Mouse (Mus musculus) CD4-positive, CD25-positive, alpha-beta regulatory T cell, adult 4 months (primary cell): ENCODE data around the gene Zfp605. TPM values are rescaled to one million over a fixed set of nuclear protein-coding genes. Genes with fewer than 3 reads are reported as not detected.
"Not testable (repeated sequence)": the region's sequence is repeated elsewhere in the genome, so short reads cannot be mapped to it uniquely, and the experiment has no call there.

Experiments
- ATAC-seq: one replicate; pipeline ENCODE4 v1.8.0; 2017
- polyA plus RNA-seq, 2 experiments: library from polyadenylated mRNA; unstranded; fragments of 100-300 nt; shearing (Covaris generic); gene quantifications; one replicate each; pipeline ENCODE4 v1.2.1; 2017

Gene Zfp605
- polyA plus RNA-seq, result 1 to 10 TPM; 4.0 to 4.5 TPM

DNA sequence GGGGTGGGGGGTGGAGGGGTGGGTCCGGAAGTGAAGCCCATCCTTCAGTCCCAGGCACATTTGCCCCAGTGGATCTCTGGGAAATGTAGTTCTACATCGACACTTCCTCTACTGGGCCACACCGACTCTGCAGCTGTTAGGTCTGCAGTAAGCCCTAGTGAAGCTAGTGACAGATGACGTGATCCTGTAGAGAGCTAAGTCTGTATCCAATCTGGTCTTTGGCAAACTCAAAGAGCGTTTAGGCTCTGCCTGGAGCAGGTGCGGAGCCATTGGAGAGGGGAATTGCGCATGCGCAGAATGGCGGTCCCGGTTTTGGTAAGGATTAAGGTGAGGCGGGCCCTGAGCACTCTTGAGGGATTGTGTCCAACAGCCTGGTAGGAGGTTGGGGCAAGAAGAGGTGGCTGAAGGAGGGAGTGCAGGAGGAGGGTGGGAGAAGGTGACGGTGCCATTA is at the start of gene Zfp605:
Gene Zfp605, plus strand, starts transcription at position 102 of the 451 bp plus-strand sequence.
- peak; percentile 46 for ATAC-seq

DNA sequence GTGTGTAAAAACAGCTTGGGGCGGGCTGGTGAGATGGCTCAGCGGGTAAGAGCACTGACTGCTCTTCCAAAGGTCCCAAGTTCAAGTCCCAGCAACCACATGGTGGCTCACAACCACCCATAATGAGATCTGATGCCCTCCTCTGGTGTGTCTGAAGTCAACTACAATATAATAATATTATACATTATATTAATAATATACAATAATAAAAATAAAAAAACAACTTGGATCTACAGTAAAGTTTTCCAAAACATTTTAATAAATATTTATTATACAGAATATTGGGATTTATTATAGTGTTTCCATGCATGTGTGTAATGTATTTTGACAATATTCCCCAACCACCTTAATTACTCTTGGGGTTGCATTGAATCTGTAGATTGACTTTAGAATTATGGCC is 37.5 kb upstream of the Zfp605 start, which contains the start of gene Gm17655:
Gene Gm17655, minus strand, starts transcription at position 101 of the 400 bp plus-strand sequence.
- not testable (repeated sequence) for ATAC-seq

DNA sequence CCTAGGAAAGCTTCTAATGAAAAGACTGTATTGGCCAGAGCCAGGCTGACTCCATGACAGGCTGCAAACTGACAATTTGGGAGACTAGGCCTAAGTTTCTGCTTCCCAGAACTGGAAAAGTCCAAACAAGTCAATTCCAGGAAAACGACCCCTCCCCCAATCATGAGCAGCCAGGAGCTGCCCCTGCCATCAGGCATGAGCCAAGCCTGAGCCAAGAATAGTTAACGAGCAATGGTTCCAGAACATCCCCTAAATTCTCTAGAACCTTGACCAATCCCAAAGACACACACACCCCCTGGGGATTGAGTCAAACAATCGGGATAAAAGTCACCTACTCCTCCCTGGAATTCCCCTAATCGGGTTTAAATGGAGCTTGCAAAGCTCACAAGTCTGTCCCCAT is 26.9 kb upstream of the Zfp605 start:
- no peak for ATAC-seq

DNA sequence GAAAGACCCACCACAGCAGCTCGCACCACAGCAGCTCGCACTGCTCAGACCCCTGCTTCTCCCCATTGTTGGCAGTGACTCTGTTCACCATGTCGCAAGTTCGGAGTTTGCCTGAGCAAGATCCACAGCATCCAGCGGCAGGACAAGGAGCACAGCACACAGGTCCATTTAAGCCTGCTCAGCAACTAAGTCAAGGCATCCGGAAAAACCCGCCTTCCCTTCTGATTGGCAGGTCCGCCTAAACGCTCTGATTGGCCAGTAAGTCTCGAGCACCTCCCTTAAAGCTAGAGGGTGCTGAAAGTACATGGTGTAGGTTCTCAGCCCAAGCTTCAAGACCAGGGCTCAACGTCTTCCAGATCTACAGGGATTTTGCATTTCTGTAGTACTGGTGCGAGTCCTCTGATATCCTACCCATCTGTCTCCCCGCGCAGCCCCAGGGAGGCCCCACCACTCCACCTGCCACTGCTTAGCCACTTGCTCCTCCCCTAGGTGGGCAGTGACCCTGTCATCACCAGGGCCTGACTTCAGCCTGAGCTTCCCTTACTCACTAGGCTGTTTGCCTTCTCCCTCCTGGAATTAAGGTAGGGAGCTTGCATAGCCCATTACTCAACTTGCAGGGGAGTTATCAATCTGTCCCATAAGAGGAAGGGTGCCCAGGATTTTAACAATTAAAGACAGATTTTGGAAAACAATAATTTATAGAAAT is 23.6 kb upstream of the Zfp605 start:
- no peak for ATAC-seq

DNA sequence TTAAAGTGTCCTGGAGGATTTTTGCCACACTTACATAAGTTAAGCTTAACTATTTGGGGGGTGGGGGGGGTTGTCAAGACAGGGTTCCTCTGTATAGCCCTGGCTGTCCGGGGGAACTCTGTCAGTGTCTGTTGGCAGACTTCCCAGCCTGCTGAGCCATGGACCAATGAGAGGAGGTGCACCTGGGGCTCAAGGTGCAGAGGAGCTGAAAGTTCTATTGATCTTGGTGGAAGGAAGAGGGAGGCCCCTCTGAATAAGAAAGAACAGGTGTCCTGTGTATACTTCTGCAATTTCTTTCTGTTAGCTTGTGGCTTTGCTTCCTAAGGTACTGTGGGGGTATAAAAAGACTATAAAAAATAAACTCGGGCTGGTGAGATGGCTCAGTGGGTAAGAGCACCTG is 18.3 kb upstream of the Zfp605 start:
- ATAC-seq, result no peak

DNA sequence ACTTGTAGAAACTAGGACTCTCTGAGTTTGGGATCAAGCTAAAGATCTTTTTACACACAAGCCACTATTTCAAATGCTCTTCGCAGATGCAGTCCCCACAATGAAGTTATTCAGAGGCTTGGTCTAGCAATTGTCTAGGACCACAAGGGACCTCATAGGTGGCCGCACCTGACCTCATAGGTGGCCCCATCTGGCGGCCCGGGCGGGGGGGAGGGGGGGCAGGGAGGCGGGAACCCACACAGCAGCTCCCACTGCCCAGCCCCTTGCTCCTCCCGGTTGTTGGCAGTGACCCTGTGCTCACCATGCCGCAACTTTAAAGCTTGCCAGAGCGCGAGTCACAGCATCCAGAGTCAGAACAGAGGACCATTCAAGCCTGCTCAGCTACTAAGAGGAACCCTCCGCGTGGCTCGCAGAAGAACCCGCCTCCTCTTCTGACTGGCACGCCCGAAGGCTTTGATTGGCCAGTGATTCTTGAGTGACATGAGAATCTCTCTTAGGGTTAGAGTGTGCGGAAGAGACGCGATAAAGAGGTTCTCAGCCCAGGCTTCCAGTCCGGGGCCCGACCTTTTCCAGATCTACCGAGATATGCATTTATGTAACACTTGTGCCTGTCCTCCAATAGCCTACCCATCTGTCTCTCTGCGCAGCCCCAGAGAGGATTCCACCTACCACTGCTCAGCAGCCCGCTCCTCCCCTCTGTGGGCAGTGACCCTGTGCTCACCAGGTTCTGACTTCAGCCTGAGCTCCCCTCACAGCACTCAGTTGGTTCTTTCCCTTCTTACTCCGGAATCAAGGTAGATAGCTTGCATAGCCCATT is 15.7 kb upstream of the Zfp605 start, which contains the start of gene Gm35315:
Gene Gm35315, minus strand, starts transcription at position 391 of the 817 bp plus-strand sequence.
- ATAC-seq, result peak; percentile 99

DNA sequence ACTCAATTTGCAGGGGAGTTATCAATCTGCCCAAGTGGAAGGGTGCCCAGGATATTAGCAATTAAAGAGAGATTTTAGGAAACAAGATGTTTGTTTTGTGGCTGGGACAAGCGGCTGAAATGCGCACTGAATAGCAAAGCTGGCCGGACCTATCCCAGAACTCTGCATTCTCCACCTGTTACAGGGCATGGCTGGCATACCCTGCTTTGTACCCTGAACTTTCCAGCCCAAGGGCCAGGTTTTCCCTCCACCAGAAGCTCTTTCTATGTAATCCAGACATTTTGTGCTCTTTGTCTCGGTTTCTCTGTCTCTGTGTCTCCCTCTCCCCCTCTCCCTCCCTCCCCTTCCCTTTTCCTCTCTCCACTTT is 15.1 kb upstream of the Zfp605 start:
- peak; percentile 6 for ATAC-seq

DNA sequence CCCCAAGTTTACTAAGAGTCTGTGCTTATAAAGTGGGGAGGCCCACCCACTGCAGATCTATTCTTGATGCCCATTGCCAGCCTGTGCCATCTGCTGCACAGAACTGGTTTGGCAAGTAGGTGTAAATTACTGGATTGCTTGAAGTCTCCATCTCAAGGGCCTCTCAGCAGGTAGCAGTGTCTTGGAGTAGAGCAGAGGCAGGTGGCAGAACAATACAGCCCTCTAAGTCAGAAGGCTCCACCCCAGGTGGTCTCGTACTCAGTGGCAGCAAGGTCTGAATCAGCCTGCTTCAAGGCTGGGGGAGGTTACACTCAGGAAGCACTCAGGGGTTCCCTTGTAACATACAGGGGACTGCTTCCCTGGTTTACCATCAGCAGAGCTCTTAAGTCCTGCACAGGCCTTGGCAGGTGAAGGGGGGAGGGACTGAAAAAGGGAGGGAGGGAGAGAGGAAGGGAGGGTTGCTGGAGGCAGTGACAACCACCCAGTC is 10.9 kb upstream of the Zfp605 start:
- no peak for ATAC-seq

DNA sequence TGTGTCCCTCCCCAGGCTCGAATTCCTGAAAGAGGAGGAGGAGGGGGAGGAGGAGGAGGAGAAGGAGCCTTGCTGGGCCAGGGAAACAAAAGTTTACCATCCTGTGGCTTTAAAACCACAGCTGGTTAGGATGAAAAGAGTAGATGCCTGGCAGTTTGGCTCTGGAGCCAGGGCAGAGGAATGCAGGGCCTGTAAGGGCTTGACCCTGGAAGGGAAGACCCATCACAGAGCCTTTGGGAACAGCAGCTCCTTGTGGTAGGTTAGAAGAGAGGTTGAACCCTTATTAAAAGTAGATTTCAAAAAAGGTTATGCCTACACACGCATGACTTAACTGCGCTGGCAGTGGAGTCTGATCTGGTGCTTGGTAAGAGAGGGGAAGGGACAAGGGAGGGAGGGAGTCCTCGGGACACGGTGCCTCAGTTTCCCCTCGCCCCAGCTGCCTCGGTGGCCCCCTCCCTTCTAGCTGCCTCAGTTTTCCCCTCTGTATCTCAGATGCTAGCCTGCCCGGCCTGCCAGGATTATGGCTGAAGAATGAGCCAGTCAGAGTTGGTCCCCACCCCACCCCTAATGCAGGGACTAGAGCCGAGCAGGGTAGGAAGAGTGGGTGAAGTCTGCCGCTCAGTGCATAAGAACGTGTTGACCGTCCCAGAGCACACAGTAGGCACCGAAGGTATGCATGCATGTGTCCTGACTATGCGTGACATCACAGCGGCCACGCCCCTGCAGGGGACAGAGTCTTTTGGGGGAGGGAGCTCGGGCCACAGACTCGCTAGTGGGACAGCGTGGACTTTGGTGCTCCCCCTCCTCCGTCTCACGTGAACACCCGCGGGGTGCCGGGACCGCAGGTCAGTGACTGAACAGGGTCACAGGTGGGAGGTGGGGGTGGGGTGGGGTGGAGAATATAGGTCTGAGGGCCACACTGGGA is 10.0 kb upstream of the Zfp605 start, which contains the start of gene Plcxd1:
Gene Plcxd1, plus strand, starts transcription at position 314 of the 925 bp plus-strand sequence.
- no peak for ATAC-seq

DNA sequence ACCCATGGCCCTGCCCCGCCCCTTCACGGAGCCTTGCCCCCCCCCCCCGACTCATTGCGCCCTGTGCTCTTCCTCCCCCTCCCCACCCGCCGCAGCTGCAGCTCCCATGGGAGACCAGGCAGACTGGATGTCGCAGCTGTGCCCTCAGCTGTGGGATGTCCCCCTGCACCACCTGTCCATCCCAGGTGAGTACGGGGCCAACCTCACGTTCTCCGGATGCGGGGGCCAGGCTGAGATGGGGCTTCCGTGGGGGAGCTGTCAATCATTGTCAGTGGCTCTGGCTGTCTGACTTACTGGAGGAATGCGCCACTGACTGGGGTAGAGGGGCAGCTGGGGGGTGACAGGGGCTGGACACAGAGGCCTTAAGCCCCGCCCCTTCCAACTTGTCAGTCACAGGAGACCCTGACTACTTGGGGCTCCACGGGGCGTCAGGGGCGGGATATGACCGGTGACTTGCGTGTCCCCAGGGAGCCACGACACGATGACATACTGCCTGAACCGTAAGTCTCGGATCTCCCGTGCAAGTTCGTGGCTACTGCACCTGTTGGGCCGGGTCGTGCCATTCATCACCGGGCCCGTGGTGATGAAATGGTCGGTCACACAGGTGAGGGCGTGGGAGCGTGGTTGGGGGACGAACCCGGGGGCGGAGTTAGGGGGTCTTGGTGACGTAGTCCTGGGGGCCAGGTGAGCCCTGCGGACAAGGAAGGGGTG is 8.8 kb upstream of the Zfp605 start:
- ATAC-seq, result peak; percentile 80

DNA sequence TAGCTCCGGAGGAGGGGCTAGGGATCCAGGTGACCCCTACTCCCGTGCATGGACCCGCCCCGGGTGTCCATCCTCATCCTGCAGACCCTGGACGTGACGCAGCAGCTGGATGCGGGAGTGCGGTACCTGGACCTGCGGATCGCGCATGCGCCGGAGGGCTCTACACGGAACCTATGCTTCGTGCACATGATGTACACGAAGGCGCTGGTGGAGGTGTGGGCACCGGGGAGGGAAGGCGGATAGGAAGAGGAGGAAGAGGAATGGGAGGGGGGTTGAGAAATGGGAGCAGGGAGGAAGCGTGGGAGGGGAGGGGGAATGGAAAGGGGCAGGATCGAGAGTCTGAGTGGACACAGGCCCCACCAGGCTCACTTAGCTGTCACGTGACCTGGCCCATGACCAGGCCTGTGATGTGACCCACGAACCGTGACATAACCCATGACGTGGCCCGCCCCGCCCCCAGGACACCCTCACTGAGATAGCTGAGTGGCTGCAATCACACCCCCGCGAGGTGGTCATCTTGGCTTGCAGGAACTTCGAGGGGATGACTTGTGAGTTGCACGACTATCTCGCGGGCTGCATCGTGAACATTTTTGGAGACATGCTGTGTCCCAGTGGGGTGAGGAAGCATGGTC is 8.1 kb upstream of the Zfp605 start:
- ATAC-seq, result peak; percentile 25

DNA sequence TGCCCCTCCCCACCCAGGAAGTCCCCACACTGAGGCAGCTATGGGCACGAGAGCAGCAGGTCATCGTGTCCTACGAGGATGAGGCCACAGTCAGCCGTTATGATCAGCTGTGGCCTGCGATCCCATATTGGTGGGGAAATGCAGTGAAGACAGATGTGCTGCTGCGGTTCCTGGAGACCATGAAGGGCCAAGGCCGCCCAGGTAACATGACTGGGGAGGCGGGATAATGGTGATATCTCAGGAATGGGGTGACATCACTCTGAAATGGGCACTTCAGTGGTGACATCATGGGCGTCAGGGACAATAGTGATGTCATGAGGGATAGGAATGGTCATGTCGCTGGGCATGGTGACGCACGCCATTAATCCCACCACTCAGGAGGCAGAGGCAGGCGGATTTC is 7.5 kb upstream of the Zfp605 start:
- no peak for ATAC-seq

DNA sequence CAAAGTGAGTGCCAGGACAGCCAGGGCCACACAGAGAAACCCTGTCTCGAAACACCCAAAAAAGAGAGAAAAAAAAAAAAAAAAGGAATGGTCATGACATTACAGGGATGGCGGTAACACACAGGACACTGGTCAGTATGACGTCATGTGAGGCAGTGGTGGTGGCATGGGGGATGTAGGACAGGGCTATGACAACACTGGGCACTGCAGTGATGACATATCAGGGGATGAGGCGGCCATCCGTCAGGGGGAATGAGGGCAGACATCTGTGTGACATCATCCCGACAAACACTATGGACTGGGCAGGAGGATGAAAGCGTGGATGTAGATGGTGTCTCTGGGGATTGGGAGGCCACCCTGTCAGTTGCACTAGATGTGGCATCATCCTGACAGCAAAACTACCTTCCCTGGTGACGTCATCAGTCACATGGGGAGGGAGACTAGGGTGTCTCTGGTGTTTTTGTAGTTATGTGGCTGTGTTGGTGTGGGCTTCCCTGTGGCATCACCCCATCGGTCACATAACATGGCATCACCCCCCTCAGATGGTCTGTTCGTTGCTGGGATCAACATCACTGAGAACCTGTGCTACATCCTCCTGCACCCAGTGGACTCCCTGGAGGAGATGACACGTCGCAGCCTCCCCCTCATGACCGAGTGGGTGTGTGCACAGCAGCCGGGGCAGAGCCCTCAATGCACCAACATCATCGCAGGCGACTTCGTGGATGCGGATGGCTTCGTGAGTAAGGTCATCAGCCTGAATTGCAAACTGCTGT is 6.9 kb upstream of the Zfp605 start:
- ATAC-seq, result no peak

DNA sequence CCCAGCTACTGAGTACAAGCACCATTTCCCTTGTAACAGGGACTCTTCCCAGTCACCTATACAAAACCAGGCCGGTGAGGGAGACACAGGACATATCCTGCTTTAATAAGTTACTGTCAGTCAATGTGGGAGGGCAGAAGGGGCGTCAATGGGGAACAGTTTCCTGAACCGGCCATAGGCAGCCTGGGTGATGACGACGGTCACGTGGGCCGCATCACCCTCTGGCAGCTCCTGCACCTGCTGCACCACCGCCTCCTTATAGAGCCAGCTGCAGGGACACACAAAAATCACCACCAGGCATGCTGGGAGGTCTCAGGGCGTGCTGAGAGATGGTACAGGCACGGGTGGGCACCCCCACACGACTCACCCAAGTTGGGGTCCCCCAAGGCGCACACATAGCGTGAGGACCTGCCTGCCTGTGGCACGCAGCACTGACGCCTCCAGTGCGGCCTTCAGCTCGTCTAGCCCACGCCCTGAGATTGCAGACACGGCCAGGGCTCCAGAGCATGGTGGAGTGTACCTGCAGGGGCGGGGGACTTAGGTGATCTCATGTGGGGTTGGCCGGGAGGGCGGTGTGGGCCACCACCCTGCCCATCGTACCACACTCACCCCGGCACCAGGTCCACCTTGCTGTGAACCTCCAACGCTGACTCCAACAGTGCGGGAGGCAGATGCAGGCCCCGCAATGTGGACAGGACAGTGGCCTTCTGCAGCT is 5.8 kb upstream of the Zfp605 start:
- ATAC-seq, result no peak

DNA sequence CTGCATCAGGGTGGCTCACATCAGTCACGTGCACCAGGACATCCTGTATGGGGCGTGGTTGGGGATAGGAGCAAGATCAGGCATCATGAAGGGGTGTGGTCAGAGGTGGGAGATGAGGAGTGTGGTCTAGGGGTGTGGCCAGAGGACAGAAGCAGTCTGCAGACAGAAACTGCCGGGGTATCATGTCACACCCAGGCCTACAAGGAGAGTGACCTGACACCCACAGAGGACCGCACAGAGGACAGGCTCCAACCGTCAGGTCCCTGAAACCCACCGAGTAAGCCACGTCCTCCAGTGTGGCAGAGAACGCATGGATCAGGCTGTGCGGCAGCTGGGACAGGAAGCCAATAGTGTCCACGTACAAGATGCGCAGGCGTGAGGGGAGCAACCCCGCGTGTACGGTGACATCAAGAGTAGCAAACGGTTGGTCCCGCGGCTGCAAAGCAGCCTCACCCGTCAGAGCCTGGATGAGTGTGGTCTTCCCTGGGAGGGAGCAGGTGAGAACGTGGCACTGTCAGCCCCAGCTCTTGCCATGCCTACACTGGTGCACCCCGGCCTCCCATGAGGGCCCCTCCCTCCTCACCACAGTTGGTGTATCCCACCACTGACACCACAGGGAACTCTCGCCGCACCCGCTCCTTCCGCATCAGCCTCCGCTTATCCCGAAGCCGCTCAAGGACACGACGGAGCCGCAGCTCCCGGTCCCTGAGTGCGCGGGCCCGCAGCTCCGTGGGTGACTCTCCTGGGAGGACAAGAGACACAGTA is 5.1 kb upstream of the Zfp605 start:
- no peak for ATAC-seq

DNA sequence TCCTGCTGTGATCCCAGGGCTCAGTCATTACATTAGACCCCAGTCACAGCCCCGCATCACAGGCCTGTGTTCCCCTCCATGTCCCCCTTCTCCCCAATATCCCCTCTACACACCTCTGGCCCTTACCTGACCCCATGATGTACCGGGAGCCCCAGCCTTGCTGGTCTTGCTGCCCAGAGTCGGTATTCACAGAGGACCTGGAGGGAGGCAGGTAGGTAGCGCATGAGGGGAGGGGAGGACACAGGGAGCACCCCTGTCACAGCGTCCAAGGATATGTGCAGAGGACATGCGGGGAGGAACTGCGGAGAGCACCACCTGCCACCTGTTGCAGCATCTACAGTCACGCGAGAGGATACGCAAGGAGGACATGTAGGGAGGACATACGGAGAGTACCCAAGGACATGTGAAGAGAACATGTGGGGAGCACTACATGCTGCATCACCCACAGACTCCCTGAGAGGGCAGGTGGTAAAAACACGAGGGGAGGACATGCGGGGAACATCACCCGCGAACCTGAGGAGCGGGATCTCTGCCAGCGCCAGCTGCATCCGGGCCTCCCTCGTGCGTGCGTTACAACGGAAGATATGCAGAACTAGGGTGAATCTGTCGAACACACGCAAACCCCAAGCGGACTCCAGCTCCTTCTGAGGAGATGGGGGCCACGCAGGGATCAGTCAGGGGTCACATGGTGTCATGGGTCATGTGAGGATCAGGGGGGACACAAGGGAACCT is 3.6 kb upstream of the Zfp605 start:
- no peak for ATAC-seq

DNA sequence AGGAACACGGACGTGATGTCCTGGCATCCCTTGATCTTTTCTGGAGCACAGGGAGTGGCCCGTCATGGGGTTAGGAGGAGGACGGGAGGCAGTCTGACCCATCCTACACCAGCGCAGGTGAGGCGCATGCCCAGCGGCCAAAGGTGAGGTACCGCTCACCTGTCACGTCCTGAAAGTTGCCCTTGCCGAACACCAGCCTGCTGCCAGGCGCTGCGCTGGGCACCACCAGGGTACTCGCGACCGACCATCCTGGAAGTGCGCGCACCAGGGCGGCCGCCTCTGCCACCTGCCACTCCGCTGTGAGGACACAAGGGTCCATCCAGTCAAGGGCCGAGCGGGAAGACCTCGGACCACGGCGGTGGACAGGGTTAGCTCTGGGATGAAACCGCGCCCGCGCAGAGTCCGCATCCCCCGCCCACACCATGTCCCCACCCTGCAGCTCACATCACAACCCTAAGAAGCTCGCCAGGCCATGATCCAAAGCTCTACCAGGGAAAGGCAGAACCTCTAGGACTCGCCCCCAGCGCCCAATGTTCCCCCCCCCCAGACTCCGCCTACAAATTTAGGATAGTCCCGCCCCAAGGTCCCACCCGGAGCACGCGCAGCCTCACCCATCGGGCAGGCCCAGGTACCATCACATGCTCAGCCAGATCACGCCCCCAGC is 2.9 kb upstream of the Zfp605 start:
- no peak for ATAC-seq
